Mouse (Mus musculus): ENCODE data around the gene Ccnb1ip1. TPM values are rescaled to one million over a fixed set of nuclear protein-coding genes. Genes with fewer than 3 reads are reported as not detected.

The Ccnb1ip1 gene
- polyA plus RNA-seq, 1 experiment = 0.16 TPM

DNA sequence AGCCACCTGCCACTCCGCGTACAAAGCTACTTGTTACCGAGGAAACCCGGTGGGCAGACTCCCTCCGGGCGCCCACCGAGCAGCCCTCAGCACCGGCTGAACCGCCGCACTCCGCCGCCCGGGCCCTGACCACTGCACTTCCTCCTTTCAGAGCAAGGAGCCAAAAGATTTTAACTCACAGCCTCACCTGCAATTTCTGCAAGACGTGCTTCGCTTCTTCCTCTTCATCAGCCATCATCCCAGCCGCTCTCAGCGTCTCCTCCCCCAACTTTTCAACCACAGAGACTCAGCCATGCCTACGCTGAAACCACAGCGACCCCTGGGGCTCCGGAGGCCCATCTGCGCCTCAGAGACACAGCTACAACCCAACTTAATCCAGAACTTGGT, 22.3 kb downstream of the Ccnb1ip1 start, which contains the start of gene Ttc5:
Gene Ttc5, minus strand, starts transcription at position 269 of the 387 bp plus-strand sequence.
- TF ChIP-seq POLR2AphosphoS2 (IDR thresholded peaks at IDR 0.05; ENCODE audit: insufficient read length, low read depth) (peak; percentile 37), CEBPB (IDR thresholded peaks at IDR 0.05; ENCODE audit: insufficient read depth, poor library complexity, severe bottlenecking) (no peak), POLR2A (IDR thresholded peaks at IDR 0.05; ENCODE audit: insufficient read length, low read depth) (peak; percentile 39)
- Histone ChIP-seq H3K27me3 (ENCODE audit: control insufficient read depth, insufficient read depth, insufficient read length) (no peaks in the 10 kb centered on the region), H3K4me2 (ENCODE audit: low read depth) (peak within 1 kb of the TSS; percentile 89), H3K36me3 (ENCODE audit: control insufficient read depth, insufficient read depth) (no peaks in the 10 kb centered on the region), H3ac (ENCODE audit: control insufficient read depth, insufficient read length) (no peak within 1 kb of the TSS), H3K4me3 (peak within 1 kb of the TSS; percentile 48), H3K79me2 (ENCODE audit: control insufficient read depth, insufficient read depth) (peaks cover 26% of the 10 kb centered on the region)

DNA sequence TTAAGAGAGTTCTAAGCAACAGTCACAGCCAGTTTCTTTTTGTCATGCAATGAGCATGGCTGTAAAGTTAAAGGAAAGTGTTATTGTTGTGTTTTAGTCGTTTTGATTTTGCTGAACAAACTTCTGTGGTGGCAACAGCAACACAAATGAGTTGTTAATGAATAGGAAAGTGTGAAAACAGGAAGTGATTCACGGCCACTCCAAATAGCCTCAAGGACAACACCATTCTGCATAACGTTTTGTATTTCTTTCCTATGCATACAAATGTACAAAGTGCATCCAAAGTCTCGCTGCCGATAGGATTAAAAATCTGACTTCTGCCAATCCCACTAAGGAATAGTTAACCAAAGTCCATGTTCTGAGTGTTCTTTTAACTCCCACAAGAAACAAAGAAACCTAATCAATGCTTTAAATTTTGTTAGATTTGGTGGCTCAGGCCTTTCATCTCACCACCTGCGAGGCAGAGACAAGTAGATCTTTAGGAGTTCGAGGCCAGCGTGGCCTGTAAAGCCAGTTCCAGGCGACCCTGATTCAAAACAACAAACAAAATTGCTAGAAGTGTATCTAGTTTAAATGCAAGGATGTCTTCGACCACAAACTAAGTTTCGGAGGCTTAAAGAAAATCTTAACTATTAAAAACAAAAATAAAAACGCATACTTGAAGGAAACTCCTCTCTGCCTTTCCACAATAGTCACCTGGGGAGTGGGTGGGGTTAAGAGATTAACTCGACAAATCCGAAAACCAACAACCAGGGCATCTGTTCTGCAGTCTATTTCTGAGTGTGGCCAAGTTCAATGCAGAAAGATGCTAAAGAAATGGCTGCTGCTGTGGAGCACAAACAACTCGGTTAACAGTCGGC, 22.9 kb downstream of the Ccnb1ip1 start:
- Histone ChIP-seq H3K36me3 (ENCODE audit: control insufficient read depth, insufficient read depth) (peaks cover 4% of the 10 kb centered on the region), H3K27me3 (ENCODE audit: control insufficient read depth, insufficient read depth, insufficient read length) (no peaks in the 10 kb centered on the region), H3ac (ENCODE audit: control insufficient read depth, insufficient read length) (no peak overlapping the region), H3K79me2 (ENCODE audit: control insufficient read depth, insufficient read depth) (peaks cover 26% of the 10 kb centered on the region), H3K4me3 (peak overlapping the region; percentile 48), H3K4me2 (ENCODE audit: low read depth) (peak overlapping the region; percentile 89)
- no peak for TF ChIP-seq SRF (IDR thresholded peaks at IDR 0.05; ENCODE audit: control insufficient read depth, insufficient read length, low read depth)

DNA sequence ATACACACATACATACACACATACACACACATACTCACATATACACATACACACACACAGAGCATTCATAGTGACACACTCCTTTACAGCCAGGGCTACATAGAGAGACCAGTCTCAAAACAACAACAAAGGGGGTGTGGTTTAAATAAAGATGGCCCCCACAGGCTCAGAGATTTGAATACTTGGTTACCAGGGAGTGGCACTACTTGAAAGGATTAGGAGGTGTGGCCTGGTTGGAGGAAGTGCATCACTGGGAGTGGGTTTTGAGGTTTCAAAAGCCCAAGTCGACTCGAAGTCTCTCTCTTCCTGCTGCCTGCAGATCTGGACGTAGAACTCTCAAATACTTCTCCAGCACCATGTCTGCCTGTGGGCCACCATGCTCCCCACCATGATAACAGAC, 25.4 kb downstream of the Ccnb1ip1 start:
- Histone ChIP-seq H3K27me3 (ENCODE audit: control insufficient read depth, insufficient read depth, insufficient read length) (no peaks in the 10 kb centered on the region), H3ac (ENCODE audit: control insufficient read depth, insufficient read length) (no peak overlapping the region)
- no peak for TF ChIP-seq POLR2AphosphoS2 (IDR thresholded peaks at IDR 0.05; ENCODE audit: insufficient read length, low read depth)
- TF ChIP-seq E2F4 (IDR thresholded peaks at IDR 0.05; ENCODE audit: insufficient read depth) = no peak
- no peak for TF ChIP-seq MYOG (IDR thresholded peaks at IDR 0.05; ENCODE audit: control insufficient read depth in 1 of 3, insufficient read depth in 1 of 3, insufficient read length in 2 of 3, low read depth in 2 of 3)
- TF ChIP-seq POLR2A (IDR thresholded peaks at IDR 0.05; ENCODE audit: insufficient read length, low read depth) = no peak
- no peak for TF ChIP-seq TCF3 (IDR thresholded peaks at IDR 0.05; ENCODE audit: insufficient read length, low read depth)
- no peak for TF ChIP-seq USF1 (IDR thresholded peaks at IDR 0.05; ENCODE audit: low read depth)
- TF ChIP-seq MAX (IDR thresholded peaks at IDR 0.05; ENCODE audit: low read depth) = no peak
- TF ChIP-seq CEBPB (IDR thresholded peaks at IDR 0.05; ENCODE audit: insufficient read depth, poor library complexity, severe bottlenecking) = no peak
- no peak for TF ChIP-seq MYOD1 (IDR thresholded peaks at IDR 0.05; ENCODE audit: control insufficient read depth in 1 of 3, insufficient read length in 2 of 3, low read depth in 2 of 3)
- TF ChIP-seq TCF12 (IDR thresholded peaks at IDR 0.05; ENCODE audit: insufficient read depth, poor library complexity, severe bottlenecking) = no peak
- TF ChIP-seq REST (IDR thresholded peaks at IDR 0.05; ENCODE audit: insufficient read depth, insufficient read length) = no peak
- no peak for TF ChIP-seq SRF (IDR thresholded peaks at IDR 0.05; ENCODE audit: control insufficient read depth, insufficient read length, low read depth)

DNA sequence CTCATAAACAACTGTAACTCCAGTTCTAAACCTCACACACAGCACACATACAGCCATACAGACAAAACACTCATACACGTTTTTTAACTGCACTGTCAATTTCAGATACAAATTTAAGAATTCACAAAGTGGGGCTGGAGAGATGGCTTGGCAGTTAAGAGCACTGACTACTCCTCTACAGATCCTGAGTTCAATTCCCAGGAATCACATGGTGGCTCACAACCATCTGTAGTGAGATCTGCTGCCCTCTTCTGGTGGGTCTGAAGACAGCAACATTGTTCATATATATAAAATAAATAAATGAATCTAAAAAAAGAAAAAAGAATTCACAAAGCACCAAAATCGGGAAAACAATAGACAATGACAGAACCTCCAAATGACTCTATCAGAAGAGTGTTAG, 36.2 kb downstream of the Ccnb1ip1 start:
- Histone ChIP-seq H3K79me2 (ENCODE audit: control insufficient read depth, insufficient read depth) (no peaks in the 10 kb centered on the region), H3K4me2 (ENCODE audit: low read depth) (no peak overlapping the region), H3K4me3 (no peak overlapping the region), H3K27me3 (ENCODE audit: control insufficient read depth, insufficient read depth, insufficient read length) (no peaks in the 10 kb centered on the region), H3K36me3 (ENCODE audit: control insufficient read depth, insufficient read depth) (no peaks in the 10 kb centered on the region), H3ac (ENCODE audit: control insufficient read depth, insufficient read length) (no peak overlapping the region)
- TF ChIP-seq TCF3 (IDR thresholded peaks at IDR 0.05; ENCODE audit: insufficient read length, low read depth) (no peak), POLR2A (IDR thresholded peaks at IDR 0.05; ENCODE audit: insufficient read length, low read depth) (no peak), USF1 (IDR thresholded peaks at IDR 0.05; ENCODE audit: low read depth) (no peak), TCF12 (IDR thresholded peaks at IDR 0.05; ENCODE audit: insufficient read depth, poor library complexity, severe bottlenecking) (no peak), E2F4 (IDR thresholded peaks at IDR 0.05; ENCODE audit: insufficient read depth) (no peak), POLR2AphosphoS2 (IDR thresholded peaks at IDR 0.05; ENCODE audit: insufficient read length, low read depth) (no peak), REST (IDR thresholded peaks at IDR 0.05; ENCODE audit: insufficient read depth, insufficient read length) (no peak)

More for the DNA sequence above, 25.4 kb downstream of the Ccnb1ip1 start:
- Histone ChIP-seq H3K4me2 (ENCODE audit: low read depth) (no peak overlapping the region), H3K36me3 (ENCODE audit: control insufficient read depth, insufficient read depth) (peaks cover 7% of the 10 kb centered on the region), H3K79me2 (ENCODE audit: control insufficient read depth, insufficient read depth) (peaks cover 26% of the 10 kb centered on the region), H3K4me3 (no peak overlapping the region)

DNA sequence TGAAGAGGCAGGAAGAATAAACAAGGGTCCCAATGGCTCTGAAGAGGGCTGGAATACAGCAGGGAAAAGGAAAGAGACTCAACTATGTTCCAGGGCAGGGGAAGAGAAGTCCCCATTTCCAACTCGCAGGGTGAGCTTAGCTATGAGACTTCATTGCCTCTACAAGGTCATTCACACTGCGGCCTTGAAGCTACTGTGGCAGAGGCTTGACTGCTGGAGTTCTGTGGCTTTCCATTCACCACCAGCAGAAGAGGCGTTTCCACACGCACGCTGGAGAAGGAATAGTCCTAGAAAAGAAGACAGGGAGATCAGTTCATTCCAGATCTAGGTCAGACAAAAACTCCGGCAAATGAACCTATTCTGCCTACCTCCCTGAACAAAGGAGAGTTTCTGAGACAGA, 41.8 kb downstream of the Ccnb1ip1 start:
- Histone ChIP-seq H3K4me2 (ENCODE audit: low read depth) (no peak overlapping the region), H3K36me3 (ENCODE audit: control insufficient read depth, insufficient read depth) (no peaks in the 10 kb centered on the region), H3K79me2 (ENCODE audit: control insufficient read depth, insufficient read depth) (no peaks in the 10 kb centered on the region), H3K4me3 (no peak overlapping the region), H3K27me3 (ENCODE audit: control insufficient read depth, insufficient read depth, insufficient read length) (no peaks in the 10 kb centered on the region), H3ac (ENCODE audit: control insufficient read depth, insufficient read length) (no peak overlapping the region)
- no peak for TF ChIP-seq POLR2AphosphoS2 (IDR thresholded peaks at IDR 0.05; ENCODE audit: insufficient read length, low read depth)
- no peak for TF ChIP-seq POLR2A (IDR thresholded peaks at IDR 0.05; ENCODE audit: insufficient read length, low read depth)
- no peak for TF ChIP-seq USF1 (IDR thresholded peaks at IDR 0.05; ENCODE audit: low read depth)
- no peak for TF ChIP-seq TCF12 (IDR thresholded peaks at IDR 0.05; ENCODE audit: insufficient read depth, poor library complexity, severe bottlenecking)
- no peak for TF ChIP-seq SRF (IDR thresholded peaks at IDR 0.05; ENCODE audit: control insufficient read depth, insufficient read length, low read depth)
- TF ChIP-seq MYOD1 (IDR thresholded peaks at IDR 0.05; ENCODE audit: control insufficient read depth in 1 of 3, insufficient read length in 2 of 3, low read depth in 2 of 3) = no peak
- TF ChIP-seq CEBPB (IDR thresholded peaks at IDR 0.05; ENCODE audit: insufficient read depth, poor library complexity, severe bottlenecking) = no peak
- TF ChIP-seq TCF3 (IDR thresholded peaks at IDR 0.05; ENCODE audit: insufficient read length, low read depth) = no peak
- no peak for TF ChIP-seq E2F4 (IDR thresholded peaks at IDR 0.05; ENCODE audit: insufficient read depth)
- TF ChIP-seq MYOG (IDR thresholded peaks at IDR 0.05; ENCODE audit: control insufficient read depth in 1 of 3, insufficient read depth in 1 of 3, insufficient read length in 2 of 3, low read depth in 2 of 3) = no peak
- no peak for TF ChIP-seq MAX (IDR thresholded peaks at IDR 0.05; ENCODE audit: low read depth)
- TF ChIP-seq REST (IDR thresholded peaks at IDR 0.05; ENCODE audit: insufficient read depth, insufficient read length) = no peak
